Mouse (Mus musculus) right cerebral cortex, adult 18-20 months (tissue): ENCODE measurements around the gene Fam126a.

Source experiments
- DNase-seq: peaks from one replicate; pipeline ENCODE4 v3.0.0; 2022; ENCODE audit warnings: mixed read lengths

The Fam126a gene

GRCm38 (mm10) chr5:23990001-23990400, 40.5 kb downstream of the Fam126a start:
- no peak for DNase-seq

GRCm38 (mm10) chr5:23987792-23988191, 42.7 kb downstream of the Fam126a start:
- DNase-seq: no peak

- no peak for DNase-seq
Measured at GRCm38 (mm10) chr5:23982081-23982480, 48.4 kb downstream of the Fam126a start.

GRCm38 (mm10) chr5:23978516-23978915, 52.0 kb downstream of the Fam126a start:
- no peak for DNase-seq

GRCm38 (mm10) chr5:23974994-23975575, 55.4 kb downstream of the Fam126a start:
- no peak for DNase-seq

GRCm38 (mm10) chr5:23967705-23968104, 62.8 kb downstream of the Fam126a start:
- no peak for DNase-seq

GRCm38 (mm10) chr5:23964599-23965165, 65.8 kb downstream of the Fam126a start:
- no peak for DNase-seq

GRCm38 (mm10) chr5:23953047-23953446, 77.4 kb downstream of the Fam126a start:
- DNase-seq: no peak

GRCm38 (mm10) chr5:23948071-23948470, 82.4 kb downstream of the Fam126a start:
- DNase-seq: no peak

- no peak for DNase-seq
Measured at GRCm38 (mm10) chr5:23945056-23945455, 85.4 kb downstream of the Fam126a start.

- no peak for DNase-seq
Measured at GRCm38 (mm10) chr5:23943534-23943933, 87.0 kb downstream of the Fam126a start.

GRCm38 (mm10) chr5:23923481-23924165, 106.9 kb downstream of the Fam126a start:
- DNase-seq: no peak

GRCm38 (mm10) chr5:23922516-23923291, 107.8 kb downstream of the Fam126a start:
- DNase-seq: no peak

- DNase-seq: no peak
Measured at GRCm38 (mm10) chr5:23921316-23921715, 109.2 kb downstream of the Fam126a start.

GRCm38 (mm10) chr5:23919892-23920731, 110.4 kb downstream of the Fam126a start:
- DNase-seq: no peak

GRCm38 (mm10) chr5:23917301-23917700, 113.2 kb downstream of the Fam126a start:
- DNase-seq: no peak

- DNase-seq: no peak
Measured at GRCm38 (mm10) chr5:23911556-23911955, 118.9 kb downstream of the Fam126a start.

- no peak for DNase-seq
Measured at GRCm38 (mm10) chr5:23909256-23909655, 121.2 kb downstream of the Fam126a start.

- no peak for DNase-seq
Measured at GRCm38 (mm10) chr5:23908486-23909090, 121.9 kb downstream of the Fam126a start.

- no peak for DNase-seq
Measured at GRCm38 (mm10) chr5:23902221-23902620, 128.3 kb downstream of the Fam126a start.

GRCm38 (mm10) chr5:23900190-23900589, 130.3 kb downstream of the Fam126a start:
- DNase-seq: no peak
